Mouse (Mus musculus) ovary, postnatal 36 days (tissue): ENCODE measurements around the gene Gm17361.
"Not testable (repeated sequence)": the region's sequence is repeated elsewhere in the genome, so short reads cannot be mapped to it uniquely, and the experiment has no call there.

Experiments used
- DNase-seq: peaks from one replicate; pipeline ENCODE4 v3.0.0; 2022; ENCODE audit warnings: low spot score, mixed read lengths

Gene Gm17361

GRCm38 (mm10) chrX:125003863-125004262 is at the start of gene Gm17361:
Gm17361 (plus strand) TSS chrX:125004163.
- DNase-seq, result not testable (repeated sequence)
